Mouse (Mus musculus) embryonic facial prominence, embryonic 10.5 days (tissue): ENCODE results near the gene Krt81. TPM values are rescaled to one million over a fixed set of nuclear protein-coding genes. Genes with fewer than 3 reads are reported as not detected.

ENCODE experiments used
- DNase-seq: peaks from one replicate; pipeline ENCODE4 v3.0.0-alpha.2; 2017; ENCODE audit warnings: low spot score
- H3K27ac ChIP-seq: fragments of 300-500 bp; sonication (generic); replicated peaks from 2 replicates; pipeline ENCODE4 v1.5.1; 2016; ENCODE audit warnings: mild to moderate bottlenecking
- H3K27me3 ChIP-seq: fragments of 300-500 bp; sonication (generic); replicated peaks from 2 replicates; pipeline ENCODE4 v1.6.1; 2016; ENCODE audit warnings: low read depth, mild to moderate bottlenecking; ENCODE audit not compliant: poor library complexity, severe bottlenecking
- H3K36me3 ChIP-seq: fragments of 300-500 bp; sonication (generic); replicated peaks from 2 replicates; pipeline ENCODE4 v1.6.1; 2016; ENCODE audit warnings: mild to moderate bottlenecking, moderate library complexity
- H3K4me1 ChIP-seq: fragments of 300-500 bp; sonication (generic); 2 replicates; pipeline ENCODE4 v1.6.1; 2016
- H3K4me3 ChIP-seq: fragments of 300-500 bp; sonication (generic); 2 replicates; pipeline ENCODE4 v1.5.1; 2016; ENCODE audit warnings: mild to moderate bottlenecking, moderate library complexity
- H3K9me3 ChIP-seq: fragments of 300-500 bp; sonication (generic); 2 replicates; pipeline ENCODE4 v1.6.1; 2016; ENCODE audit warnings: mild to moderate bottlenecking
- WGBS: fragments of 180-500 bp; shearing (Covaris S2); methylation state at CpG from one replicate; pipeline ENCODE4 v1.1.7; 2016; 5-methylcytosine and 5-hydroxymethylcytosine counted together
- polyA plus RNA-seq: library from polyadenylated mRNA; unstranded; fragments of >200 nt; fragmentation: Nextera tagmentation; extraction: Ambion mirVana; gene quantifications from 2 replicates; pipeline ENCODE4 v1.2.1, GENCODE M21; 2016

Gene Krt81
- polyA plus RNA-seq, 1 experiment from 2014 or later, result not detected

DNA sequence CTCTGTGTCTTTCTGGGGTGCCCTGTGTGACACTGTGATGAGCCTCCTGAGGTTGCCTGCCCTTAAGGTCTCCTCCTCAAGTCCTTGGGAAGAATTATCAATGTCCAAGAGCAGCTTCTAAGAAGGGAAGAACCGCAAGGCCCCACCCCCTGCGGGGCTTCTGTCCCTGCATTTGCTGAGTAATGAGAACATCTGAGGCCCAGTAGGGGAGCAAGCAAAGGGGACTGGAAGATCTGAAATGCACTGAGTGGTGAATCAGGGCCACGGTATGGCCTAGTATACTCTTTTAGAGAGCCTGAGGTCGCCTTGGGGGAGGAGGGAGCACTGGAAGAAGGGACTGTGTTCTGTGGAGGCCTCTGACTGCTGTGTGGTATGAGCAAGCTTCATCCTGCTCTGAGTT, 18.5 kb upstream of the Krt81 start:
- no peaks in the 10 kb centered on the region for H3K9me3 ChIP-seq
- DNase-seq, result no peak
- WGBS, result 42% methylated on average over 4 of the region's 4 CpGs

DNA sequence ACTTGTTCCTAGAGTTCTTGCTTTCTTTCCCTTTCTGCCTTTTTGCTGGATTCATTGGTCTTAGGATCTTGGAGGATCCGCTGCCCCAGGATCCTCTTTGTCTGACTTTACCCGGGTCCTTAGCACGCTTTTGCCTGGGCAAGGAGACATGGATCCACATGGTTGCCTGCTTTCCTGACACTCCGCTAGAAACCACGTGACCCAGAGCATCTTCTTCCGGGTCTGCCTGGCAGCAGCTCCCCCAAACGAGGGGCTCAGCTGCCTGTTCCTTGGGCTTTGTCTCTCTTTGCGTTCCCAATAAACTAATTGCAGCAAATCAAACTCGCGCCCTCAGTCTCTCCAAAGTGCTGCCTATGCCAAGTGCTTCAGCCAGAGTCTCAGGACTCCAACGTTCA, 16.1 kb upstream of the Krt81 start:
- Histone ChIP-seq H3K36me3 (no peaks in the 10 kb centered on the region), H3K27me3 (peaks cover 38% of the 10 kb centered on the region), H3K4me1 (peaks cover 22% of the 10 kb centered on the region), H3K27ac (peak overlapping the region; percentile 57; the same call in 1 of the 2 replicates), H3K4me3 (peak overlapping the region; percentile 51), H3K9me3 (no peaks in the 10 kb centered on the region)
- WGBS, result 36% methylated on average over 11 of the region's 11 CpGs
- DNase-seq, result peak; percentile 21

More for the DNA sequence above, 18.5 kb upstream of the Krt81 start:
- no peak overlapping the region for H3K27ac ChIP-seq
- no peak overlapping the region for H3K4me3 ChIP-seq
- H3K36me3 ChIP-seq, result no peaks in the 10 kb centered on the region
- H3K4me1 ChIP-seq, result peaks cover 22% of the 10 kb centered on the region
- peaks cover 36% of the 10 kb centered on the region for H3K27me3 ChIP-seq

DNA sequence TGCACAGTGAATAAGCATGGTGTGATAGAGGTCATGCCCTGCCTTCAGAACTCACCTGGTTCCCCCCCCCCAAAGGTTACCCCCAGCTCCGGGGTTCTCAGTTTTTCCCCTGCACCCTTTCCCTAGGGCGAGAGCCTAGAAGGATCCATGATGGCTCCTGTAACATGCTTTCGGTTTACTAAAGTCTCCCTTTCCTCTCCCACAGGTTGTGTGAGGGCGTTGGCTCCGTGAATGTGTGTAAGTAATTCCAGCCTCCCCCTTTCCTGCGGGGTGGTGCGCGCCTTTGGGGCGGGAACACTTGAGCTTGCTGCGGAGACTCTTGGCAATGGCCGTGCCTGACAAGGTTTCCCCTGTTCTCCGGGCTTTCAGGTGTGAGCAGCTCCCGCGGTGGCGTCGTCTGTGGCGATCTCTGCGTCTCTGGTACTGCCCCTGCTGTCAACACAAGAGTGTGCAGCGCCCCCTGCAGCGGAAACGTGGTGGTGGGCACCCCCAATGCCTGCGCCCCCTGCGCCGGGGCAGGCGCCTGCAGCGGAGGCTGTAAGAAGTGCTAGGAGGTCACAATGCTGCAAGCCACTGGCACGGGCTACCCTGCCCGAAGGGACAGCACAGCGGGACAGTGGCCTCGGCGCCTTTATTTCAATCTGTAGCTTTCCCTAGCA, 15.6 kb upstream of the Krt81 start:
- 10% methylated on average over 31 of the region's 31 CpGs for WGBS
- Histone ChIP-seq H3K36me3 (no peaks in the 10 kb centered on the region), H3K9me3 (no peaks in the 10 kb centered on the region), H3K4me3 (peak overlapping the region; percentile 51), H3K4me1 (peaks cover 19% of the 10 kb centered on the region), H3K27ac (peak overlapping the region; percentile 57; the same call in 1 of the 2 replicates), H3K27me3 (peaks cover 40% of the 10 kb centered on the region)
- DNase-seq, result peak; percentile 79

DNA sequence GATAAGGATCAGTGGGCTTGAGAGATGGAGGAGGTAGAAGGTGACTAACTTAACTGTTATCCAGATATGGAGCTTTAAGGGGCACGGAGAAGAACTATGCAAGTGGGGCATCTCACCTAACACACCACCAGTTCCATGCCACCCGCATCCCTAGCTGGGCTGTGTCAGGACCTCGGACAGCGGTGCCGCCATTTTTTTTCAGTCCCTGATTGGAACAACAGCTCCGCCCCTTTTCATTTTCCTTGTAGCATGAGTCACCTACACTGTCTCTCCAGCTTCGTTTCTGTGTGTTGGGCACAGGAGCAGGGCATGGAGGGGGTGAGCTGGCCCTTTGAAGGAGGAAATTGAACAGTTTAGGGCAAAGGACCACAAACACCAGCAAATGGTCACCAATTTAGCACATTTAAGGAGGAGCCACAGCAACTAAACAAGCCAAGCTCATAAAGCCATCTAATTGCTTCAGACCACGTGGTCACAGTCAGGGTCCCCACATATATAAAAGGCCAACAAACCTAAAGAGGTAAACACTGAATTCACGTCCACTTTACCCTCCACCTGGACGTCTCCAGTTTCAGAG, 9.5 kb upstream of the Krt81 start, which contains the start of gene Krt86:
TSS of gene Krt86 (plus strand) at position 527 of the 577 bp plus-strand sequence.
- DNase-seq, result peak; percentile 77
- no peaks in the 10 kb centered on the region for H3K4me1 ChIP-seq
- no peak within 1 kb of the TSS for H3K4me3 ChIP-seq
- peaks cover 11% of the 10 kb centered on the region; the same call in 1 of the 2 replicates for H3K27me3 ChIP-seq
- WGBS, result 40% methylated on average over 10 of the region's 10 CpGs
- H3K9me3 ChIP-seq, result no peaks in the 10 kb centered on the region
- no peaks in the 10 kb centered on the region for H3K36me3 ChIP-seq
- no peak within 1 kb of the TSS for H3K27ac ChIP-seq

DNA sequence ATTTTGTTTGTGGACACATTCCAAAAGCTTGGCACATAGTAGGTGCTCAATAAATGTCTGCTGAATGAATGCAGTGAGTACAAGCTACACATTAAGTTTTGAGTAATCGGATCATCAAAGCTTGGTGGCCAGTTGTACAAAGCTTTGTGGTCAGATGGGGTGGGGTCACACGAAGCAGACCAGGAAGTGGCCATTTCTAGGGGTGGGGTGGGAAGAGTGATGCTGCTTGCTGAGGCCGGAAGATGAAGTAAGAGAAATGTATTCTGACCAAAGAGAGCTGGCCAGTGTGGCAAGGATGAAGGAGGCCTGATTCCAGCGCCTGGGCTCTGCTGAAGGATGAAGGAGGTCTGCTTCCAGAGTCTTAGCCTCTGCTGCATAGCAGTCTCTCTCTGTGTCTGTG, 5.5 kb upstream of the Krt81 start:
- no peaks in the 10 kb centered on the region for H3K9me3 ChIP-seq
- H3K27me3 ChIP-seq, result no peaks in the 10 kb centered on the region
- no peak overlapping the region for H3K4me3 ChIP-seq
- DNase-seq, result no peak
- 85% methylated on average over 4 of the region's 4 CpGs for WGBS
- no peak overlapping the region for H3K27ac ChIP-seq
- no peaks in the 10 kb centered on the region for H3K4me1 ChIP-seq
- no peaks in the 10 kb centered on the region for H3K36me3 ChIP-seq

DNA sequence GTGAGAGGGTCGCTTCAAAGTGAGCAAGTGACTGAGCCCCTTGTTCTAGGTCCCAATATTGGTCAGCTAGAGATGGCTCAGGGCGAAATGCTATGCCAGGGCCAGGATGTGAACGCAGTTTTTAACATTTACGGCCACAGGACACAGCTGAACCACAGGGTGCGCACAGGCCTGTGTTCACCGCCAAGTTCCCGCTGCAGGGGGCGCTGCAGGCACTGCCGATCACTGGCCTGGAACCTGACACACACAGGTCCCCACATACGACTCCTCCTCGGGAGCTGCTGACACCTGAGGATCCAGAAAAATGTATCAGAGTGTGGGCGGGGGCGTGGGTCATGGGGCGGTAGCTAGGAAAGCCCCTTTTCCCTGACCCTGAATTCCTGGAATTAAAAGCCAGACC, 4.3 kb downstream of the Krt81 start:
- no peak overlapping the region for H3K27ac ChIP-seq
- no peak overlapping the region for H3K4me3 ChIP-seq
- DNase-seq, result no peak
- no peaks in the 10 kb centered on the region for H3K27me3 ChIP-seq
- H3K36me3 ChIP-seq, result no peaks in the 10 kb centered on the region
- 80% methylated on average over 14 of the region's 14 CpGs for WGBS
- peaks cover 4% of the 10 kb centered on the region; the same call in 1 of the 2 replicates for H3K9me3 ChIP-seq
- peaks cover 14% of the 10 kb centered on the region for H3K4me1 ChIP-seq

DNA sequence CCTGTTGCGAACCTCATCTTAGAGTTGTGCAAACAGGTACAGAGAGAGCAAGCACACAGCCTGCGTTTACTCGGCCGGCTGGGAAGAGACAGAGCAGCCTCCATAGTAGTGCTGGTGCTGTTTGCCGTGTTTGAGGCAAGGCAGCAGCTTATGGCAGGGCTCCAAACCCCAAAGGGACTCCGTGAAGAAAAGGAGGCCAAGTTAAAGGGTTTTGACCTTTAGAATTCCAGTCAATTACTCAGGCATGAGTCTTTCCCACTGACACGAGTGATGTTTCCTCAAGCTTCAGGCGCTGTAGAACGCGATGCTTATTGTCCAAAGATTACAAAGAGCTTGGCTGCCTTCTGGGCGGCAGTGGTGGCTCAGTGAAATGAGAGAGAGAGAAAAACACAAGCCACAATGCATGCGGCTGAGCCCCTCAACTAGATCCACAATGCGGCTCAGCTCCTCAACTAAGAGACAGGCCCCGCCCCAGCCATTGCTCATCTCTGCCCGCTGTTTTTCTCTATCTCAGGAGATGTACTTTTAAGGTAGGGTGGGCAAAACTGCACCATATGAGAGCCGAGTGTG, 5.1 kb downstream of the Krt81 start:
- Histone ChIP-seq H3K36me3 (no peaks in the 10 kb centered on the region), H3K27me3 (no peaks in the 10 kb centered on the region), H3K27ac (no peak overlapping the region), H3K9me3 (peaks cover 4% of the 10 kb centered on the region; the same call in 1 of the 2 replicates), H3K4me1 (peaks cover 15% of the 10 kb centered on the region), H3K4me3 (no peak overlapping the region)
- no peak for DNase-seq
- 60% methylated on average over 16 of the region's 16 CpGs for WGBS

DNA sequence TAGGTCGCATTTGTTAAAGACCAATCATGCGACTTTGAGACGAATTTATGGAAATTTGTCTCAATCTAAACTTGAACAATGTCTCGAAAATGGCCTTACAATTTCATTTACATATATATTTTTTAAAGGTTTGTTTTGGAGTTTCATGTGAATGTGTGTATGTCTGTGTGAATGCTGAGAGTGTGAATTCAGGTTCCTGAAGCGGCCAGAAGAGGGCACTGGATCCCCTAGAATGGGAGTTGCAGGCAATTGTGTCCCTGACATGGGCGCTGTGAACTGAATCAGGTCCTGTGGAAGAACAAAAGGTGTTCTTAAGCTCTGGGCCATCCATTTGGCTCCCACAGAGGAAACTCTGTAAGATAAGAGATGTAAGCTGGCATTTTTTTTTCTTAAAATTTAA, 7.7 kb downstream of the Krt81 start:
- no peak overlapping the region for H3K4me3 ChIP-seq
- peaks cover 22% of the 10 kb centered on the region for H3K4me1 ChIP-seq
- H3K27me3 ChIP-seq, result no peaks in the 10 kb centered on the region
- no peak for DNase-seq
- peaks cover 4% of the 10 kb centered on the region; the same call in 1 of the 2 replicates for H3K9me3 ChIP-seq
- no peaks in the 10 kb centered on the region for H3K36me3 ChIP-seq
- H3K27ac ChIP-seq, result no peak overlapping the region
- WGBS, result 90% methylated on average over 6 of the region's 6 CpGs

DNA sequence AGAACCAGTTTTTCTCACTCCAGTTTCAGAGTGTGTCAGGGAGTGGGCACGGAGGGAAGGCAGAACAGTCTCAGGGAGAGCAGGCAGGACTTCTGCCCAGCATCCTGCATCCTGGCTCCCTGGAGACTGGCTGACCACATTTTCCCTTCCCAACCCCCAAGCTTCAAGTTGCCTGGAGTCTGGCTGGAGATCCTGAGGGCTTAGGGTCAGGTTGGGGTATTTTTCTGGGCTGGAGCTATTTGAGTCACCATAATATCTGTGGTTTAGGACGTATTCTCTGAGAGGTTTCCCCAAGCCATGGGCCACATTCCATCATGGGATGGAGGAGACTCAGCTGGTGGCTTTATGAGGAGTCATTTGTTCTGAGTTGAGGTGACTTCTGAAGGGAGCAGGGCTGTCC, 8.3 kb downstream of the Krt81 start:
- no peak for DNase-seq
- 79% methylated on average over 2 of the region's 2 CpGs for WGBS
- Histone ChIP-seq H3K4me3 (no peak overlapping the region), H3K4me1 (peaks cover 22% of the 10 kb centered on the region), H3K36me3 (no peaks in the 10 kb centered on the region), H3K27me3 (no peaks in the 10 kb centered on the region), H3K9me3 (peaks cover 4% of the 10 kb centered on the region; the same call in 1 of the 2 replicates), H3K27ac (no peak overlapping the region)

DNA sequence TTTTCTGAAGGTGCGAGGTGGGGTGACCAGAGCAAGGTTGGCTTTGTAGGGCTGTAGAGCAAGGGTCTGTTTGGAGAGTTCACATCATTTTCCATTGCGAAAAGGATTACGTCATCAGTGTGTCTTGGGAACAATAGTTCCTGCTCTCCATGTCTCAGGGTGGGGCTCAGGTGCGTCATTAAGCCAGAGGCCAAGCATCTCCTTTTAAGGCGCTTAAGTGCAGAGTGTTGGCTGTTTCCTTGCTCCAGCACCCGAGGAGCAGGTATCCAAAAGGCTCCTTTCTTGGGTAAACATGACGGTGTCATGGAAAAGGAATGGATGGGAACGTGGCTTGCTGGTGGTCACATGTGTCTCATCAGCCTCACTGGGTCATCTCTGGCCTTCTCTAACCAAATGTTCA, 8.8 kb downstream of the Krt81 start:
- no peak overlapping the region for H3K4me3 ChIP-seq
- no peak for DNase-seq

DNA sequence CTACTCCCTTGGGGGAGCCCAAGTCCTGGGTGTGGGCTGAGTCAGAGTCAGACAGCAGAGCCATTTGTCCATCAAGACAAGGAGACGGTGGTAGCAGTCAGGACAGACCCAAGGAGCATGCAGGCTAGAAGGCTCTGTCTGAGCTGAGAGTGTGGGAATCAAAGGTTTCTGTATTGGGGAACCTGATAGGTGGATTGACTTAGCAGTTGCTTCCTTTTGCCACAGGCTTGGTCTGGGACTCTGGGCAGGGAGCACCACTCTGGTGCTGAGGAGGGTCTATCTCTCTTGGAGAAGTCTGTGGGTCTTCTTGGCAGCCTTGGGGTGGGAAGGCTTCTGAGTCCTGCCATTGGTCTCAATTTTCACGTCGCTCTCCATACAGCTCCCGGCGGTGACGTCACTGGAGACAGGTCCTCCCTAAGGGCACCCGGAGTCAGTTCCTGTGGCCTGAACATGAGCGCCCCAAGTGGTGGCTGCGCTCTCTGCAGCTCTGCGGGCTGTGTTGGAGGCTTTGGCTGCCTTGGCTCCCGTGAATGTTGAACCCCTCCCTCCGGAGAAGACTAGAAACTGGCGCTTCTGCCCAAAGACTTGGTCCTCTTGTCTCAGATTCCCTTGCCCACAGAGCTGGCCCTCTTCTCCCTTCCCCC, 10.3 kb downstream of the Krt81 start:
- 5% methylated on average over 13 of the region's 13 CpGs for WGBS
- Histone ChIP-seq H3K36me3 (no peaks in the 10 kb centered on the region), H3K4me1 (peaks cover 9% of the 10 kb centered on the region), H3K4me3 (peak overlapping the region; percentile 38), H3K9me3 (peaks cover 4% of the 10 kb centered on the region; the same call in 1 of the 2 replicates), H3K27ac (no peak overlapping the region), H3K27me3 (no peaks in the 10 kb centered on the region)
- DNase-seq, result peak; percentile 82

More for the DNA sequence above, 8.8 kb downstream of the Krt81 start:
- Histone ChIP-seq H3K4me1 (peaks cover 22% of the 10 kb centered on the region), H3K36me3 (no peaks in the 10 kb centered on the region), H3K9me3 (peaks cover 4% of the 10 kb centered on the region; the same call in 1 of the 2 replicates), H3K27ac (no peak overlapping the region), H3K27me3 (no peaks in the 10 kb centered on the region)
- WGBS, result 88% methylated on average over 8 of the region's 8 CpGs

DNA sequence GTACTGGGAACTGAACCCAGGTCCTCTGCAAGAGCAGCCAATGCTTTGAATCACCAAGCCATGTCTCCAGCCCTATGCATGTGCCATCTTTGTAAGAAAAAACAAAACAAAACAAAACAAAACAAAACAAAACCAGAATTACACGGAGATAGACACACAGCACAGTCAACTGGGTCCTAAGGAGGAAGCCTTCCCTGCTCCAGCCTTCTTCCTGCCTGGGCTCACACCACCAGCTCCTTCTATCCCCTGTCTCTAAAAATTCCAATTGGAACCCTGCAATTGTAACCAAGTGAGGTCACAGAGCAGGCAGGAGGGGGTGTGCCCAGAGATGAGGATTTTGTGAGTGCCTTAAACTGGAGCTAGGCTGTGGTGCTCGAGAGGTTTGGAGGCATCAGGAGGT, 16.1 kb downstream of the Krt81 start, which contains the start of gene Krt88:
TSS of gene Krt88 (plus strand) at position 301 of the 400 bp plus-strand sequence.
- Histone ChIP-seq H3K4me3 (no peak within 1 kb of the TSS), H3K36me3 (no peaks in the 10 kb centered on the region), H3K9me3 (no peaks in the 10 kb centered on the region), H3K27ac (no peak within 1 kb of the TSS), H3K4me1 (no peaks in the 10 kb centered on the region), H3K27me3 (no peaks in the 10 kb centered on the region)
- DNase-seq, result no peak
- WGBS, result 75% methylated on average over 2 of the region's 2 CpGs
